Mouse (Mus musculus) T-helper 17 cell (primary cell): ENCODE results near the gene Trmo.

Source experiments
- in situ Hi-C, 2 experiments: fragments of 300-600 bp; cut with MboI, MseI; formaldehyde crosslinking; loops; 1 replicate in 1 of 2; 2 replicates in 1 of 2; pipeline ENCODE4 v1.15.1; 2025; ENCODE audit warnings: high pct_unique_total_duplicates in 2 of 2

Trmo gene

DNA sequence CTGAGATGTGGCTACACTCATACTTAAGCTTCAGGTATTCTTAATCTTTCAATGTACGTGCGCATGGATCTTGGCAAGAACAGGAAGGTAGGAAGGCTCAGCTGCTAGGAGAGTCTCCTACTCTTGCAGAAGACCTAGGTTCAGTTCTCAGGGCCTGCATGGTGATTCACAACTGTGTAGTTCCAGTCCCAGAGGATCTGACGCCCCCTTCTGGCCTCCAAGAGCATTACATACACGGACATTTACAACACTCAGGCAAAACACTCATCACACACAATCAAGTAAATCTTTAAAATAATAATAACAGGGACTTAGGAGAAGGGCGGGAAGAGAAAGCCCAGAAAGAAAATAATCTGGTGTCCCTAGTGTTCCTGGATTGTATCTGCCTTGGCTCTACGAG, 14.8 kb downstream of the Trmo start:
- in situ Hi-C loops: loop anchor here (25.0 kb wide), 1 partner anchor 162 kb away; no protein-coding TSS in a partner anchor

- in situ Hi-C loops: loop anchor here (25.0 kb wide), 1 partner anchor 159 kb away; no protein-coding TSS in a partner anchor
These were observed 18.2 kb downstream of the Trmo start for GRCm38 (mm10) chr4:46371030-46371429.

DNA sequence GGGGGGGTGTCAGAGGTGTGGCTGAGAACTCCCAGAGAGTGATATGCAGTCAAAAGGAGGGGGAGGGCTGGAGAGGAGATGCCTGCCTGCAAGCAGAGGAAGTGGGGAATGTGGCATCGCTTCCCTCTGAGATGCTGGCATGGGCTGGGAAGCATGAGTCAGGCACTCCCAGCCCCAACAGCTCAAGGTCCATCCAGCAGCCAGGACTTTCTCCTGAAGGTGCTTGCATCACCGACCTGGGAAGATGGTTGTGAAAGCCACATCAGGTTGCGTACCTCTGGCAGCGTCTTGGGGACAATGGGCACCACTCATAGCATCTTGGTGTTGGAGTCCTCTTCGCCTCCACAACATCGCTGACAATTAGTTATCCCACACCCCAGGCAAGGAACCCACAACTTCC, 18.8 kb downstream of the Trmo start:
- in situ Hi-C loops: loop anchor here (25.0 kb wide), 1 partner anchor 158 kb away; no protein-coding TSS in a partner anchor

DNA sequence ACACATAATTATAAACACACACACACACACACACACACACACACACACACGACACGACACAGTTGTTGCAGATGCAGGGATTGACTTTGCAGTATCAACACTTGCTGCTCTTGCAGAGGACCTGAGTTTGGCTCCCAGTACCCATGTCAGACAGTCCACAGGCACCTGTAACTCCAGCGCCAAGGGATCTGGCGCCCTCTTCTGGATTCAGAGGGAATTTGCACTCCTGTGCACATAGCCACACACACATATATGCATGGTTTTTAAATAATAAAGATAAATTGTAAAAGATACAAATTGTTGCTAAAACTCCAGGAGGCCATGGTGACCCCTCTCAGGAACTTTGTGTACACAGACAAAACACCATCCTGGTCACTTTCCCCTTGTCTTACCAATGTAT, 20.2 kb downstream of the Trmo start:
- in situ Hi-C loops: loop anchor here (5.0 to 25.0 kb wide), 2 partner anchors 62 to 157 kb away; no protein-coding TSS in a partner anchor

GRCm38 (mm10) chr4:46367487-46367959, 21.7 kb downstream of the Trmo start:
- in situ Hi-C loops: loop anchor here (5.0 to 25.0 kb wide), 2 partner anchors 60 to 155 kb away; no protein-coding TSS in a partner anchor

- in situ Hi-C loops: loop anchor here (25.0 kb wide), 1 partner anchor 152 kb away; no protein-coding TSS in a partner anchor
These were observed 24.9 kb downstream of the Trmo start for GRCm38 (mm10) chr4:46364360-46364759.

DNA sequence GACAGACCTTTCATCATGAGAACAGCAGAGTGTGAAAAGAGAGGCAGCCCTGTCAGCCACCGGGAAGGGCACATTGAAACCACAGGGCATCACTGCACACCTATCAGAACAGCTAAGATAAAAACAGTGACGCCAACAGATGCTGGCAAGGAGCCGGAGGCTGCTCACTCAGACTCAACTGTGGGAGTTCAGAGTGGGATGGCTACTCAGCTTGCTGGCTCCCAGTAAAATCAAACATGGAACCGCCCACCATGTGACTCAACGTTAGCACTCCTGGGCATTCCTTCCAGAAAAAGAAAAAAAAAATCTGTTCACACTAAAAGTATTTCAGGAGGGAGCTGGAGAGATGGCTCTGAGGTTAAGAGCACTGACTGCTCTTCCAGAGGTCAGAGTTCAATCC, 28.0 kb downstream of the Trmo start:
- in situ Hi-C loops: loop anchor here (25.0 kb wide), 1 partner anchor 149 kb away; no protein-coding TSS in a partner anchor

GRCm38 (mm10) chr4:46359539-46360253, 29.5 kb downstream of the Trmo start:
- in situ Hi-C loops: loop anchor here (25.0 kb wide), 1 partner anchor 147 kb away; no protein-coding TSS in a partner anchor

- in situ Hi-C loops: loop anchor here (25.0 kb wide), 1 partner anchor 144 kb away; no protein-coding TSS in a partner anchor
These were observed 32.7 kb downstream of the Trmo start for GRCm38 (mm10) chr4:46356351-46357133.

DNA sequence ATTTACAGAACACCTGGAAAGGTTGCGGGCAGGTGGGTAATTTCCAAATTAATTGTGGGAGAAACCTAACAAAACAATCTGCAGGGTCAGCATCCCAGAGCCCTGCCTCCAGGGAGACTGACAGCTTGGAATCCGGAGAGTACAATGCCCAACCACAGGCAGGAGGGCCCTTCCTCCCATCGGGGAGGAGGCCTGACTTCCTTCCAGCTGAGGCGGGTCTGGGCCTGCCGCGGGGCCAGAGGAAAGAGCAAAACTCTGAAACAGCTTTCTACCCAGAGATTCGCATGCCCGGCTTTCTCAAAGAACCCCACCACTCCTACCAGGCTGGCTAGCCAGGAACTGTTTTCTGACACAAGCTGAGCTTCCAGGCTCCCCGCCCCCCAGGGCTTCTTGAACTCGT, 36.2 kb downstream of the Trmo start:
- in situ Hi-C loops: loop anchor here (25.0 kb wide), 1 partner anchor 141 kb away; no protein-coding TSS in a partner anchor

DNA sequence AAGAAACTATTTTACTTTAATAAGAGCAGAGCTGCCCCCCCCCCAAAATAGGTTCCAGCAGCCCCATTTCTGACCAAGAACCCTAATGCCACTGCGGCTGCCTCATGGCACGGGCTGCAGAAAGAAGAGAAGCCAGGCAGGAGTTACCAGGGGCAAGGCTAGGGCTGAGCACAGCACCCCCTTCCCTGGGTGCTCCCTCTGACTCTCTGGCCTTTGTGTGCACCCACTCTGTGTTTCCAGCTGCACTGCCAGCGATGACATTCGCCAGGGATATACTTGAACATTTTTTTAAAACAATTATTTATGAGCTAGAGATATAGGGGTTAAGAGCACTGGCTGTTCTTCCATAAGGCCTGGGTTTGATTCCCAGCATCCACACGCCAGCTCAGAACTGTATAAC, 39.7 kb downstream of the Trmo start:
- in situ Hi-C loops: no loop called here

GRCm38 (mm10) chr4:46348897-46349296, 40.3 kb downstream of the Trmo start:
- in situ Hi-C loops: no loop called here

DNA sequence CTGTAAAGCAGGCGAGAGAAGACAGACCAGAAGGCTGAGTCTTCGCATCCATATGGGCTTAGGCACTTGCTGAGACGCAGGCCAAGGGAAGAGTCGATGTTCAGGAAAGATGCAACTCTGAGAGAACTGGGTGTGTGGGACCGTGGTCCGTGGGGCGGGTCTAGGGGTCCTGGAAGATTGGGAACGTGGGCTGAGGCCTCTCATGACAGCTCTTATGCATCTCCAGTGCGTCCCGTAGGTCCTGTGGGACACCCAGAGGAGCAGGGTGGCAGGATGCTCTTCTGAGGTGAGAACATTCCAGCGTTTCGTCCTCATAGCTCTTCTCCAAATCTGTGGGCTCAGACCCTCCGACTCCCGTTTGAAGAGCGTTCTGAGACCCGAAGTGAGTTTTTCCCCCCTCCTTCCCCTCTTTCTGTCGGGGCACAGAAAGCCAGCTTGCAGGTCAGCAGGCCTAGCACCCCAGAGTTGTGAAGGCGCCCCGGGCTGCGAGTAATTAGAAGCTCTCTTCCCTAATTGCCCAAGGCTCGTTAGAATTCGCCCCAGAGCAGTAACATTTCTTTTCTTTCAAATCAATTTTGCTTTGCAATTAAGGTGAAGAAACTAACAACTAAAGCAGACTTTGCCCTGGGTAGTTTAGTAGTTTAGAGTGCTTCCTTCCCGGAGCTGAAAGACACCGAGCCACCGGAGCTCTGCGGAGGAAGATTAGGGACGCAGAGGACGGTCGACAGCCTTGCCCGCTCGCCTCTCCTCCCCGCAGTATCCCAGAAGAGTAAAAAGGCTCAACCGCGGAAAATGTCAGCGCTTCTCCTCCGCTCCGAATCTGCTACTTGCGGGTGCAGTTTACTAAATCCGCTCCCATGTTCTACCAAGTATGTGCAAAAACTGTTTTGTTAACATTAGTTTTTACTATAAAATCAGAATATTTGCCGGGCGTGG, 41.4 kb downstream of the Trmo start:
- in situ Hi-C loops: no loop called here

DNA sequence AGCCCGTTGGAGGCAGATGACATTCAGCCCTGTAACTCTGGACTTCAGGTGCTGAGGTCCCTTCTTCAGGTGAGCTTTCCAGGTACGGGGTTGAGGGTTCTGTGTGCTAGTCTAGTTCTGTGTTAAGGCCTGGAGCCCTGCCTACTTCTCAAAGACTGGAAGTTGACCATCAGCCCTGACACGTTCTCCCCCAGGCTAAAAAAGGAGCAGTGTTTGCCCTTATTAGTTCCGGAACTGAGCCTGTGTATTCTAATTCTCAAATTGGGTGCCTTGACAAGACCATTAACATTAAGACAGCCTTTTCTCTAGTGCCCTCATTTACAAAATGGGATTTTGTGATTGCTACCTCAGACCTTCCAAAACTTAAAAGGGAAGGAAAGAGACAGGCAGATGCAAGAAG, 42.1 kb downstream of the Trmo start:
- in situ Hi-C loops: no loop called here

GRCm38 (mm10) chr4:46346221-46346620, 43.0 kb downstream of the Trmo start:
- in situ Hi-C loops: no loop called here

GRCm38 (mm10) chr4:46345773-46346100, 43.5 kb downstream of the Trmo start:
- in situ Hi-C loops: no loop called here

DNA sequence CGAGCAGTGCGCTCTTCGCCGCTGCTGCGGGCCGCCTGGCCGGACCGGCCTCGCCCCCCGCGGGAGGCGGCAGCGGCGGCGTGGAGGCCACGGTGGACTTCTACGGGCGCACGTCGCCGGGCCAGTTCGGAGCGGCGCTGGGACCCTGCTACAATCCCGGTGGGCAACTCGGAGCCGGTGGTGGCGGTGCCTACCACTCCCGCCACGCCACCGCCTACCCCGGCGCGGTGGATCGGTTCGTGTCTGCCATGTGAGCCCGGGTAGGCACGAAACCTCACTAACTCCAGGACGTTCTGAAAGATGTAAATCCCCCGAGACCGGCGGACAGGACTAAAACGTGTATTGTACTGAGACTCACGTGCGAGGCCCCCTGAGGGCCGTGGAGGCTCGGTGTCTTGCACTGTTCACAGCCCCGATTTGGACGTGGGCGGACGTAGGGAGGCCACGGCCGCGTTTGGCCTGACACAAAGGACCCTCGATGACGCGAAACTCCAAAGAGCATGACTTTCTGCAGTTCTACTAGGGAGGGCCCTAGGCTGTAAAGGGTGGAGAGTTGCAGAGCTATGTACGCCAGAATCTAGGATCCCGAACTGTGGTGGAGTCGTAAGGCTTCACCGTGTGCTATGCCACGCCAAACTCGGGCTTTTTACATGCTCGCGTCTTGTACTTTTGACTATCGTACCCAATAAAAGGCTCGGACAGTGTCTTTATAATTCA, 44.0 kb downstream of the Trmo start:
- in situ Hi-C loops: no loop called here

DNA sequence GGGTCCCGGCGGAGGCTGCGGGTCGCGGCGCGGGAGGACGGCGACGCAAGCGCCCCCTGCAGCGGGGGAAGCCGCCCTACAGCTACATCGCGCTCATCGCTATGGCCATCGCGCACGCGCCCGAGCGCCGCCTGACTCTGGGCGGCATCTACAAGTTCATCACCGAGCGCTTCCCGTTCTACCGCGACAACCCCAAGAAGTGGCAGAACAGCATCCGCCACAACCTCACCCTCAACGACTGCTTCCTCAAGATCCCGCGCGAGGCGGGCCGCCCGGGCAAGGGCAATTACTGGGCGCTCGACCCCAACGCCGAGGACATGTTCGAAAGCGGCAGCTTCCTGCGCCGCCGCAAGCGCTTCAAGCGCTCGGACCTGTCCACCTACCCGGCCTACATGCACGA, 44.9 kb downstream of the Trmo start:
- in situ Hi-C loops: no loop called here

DNA sequence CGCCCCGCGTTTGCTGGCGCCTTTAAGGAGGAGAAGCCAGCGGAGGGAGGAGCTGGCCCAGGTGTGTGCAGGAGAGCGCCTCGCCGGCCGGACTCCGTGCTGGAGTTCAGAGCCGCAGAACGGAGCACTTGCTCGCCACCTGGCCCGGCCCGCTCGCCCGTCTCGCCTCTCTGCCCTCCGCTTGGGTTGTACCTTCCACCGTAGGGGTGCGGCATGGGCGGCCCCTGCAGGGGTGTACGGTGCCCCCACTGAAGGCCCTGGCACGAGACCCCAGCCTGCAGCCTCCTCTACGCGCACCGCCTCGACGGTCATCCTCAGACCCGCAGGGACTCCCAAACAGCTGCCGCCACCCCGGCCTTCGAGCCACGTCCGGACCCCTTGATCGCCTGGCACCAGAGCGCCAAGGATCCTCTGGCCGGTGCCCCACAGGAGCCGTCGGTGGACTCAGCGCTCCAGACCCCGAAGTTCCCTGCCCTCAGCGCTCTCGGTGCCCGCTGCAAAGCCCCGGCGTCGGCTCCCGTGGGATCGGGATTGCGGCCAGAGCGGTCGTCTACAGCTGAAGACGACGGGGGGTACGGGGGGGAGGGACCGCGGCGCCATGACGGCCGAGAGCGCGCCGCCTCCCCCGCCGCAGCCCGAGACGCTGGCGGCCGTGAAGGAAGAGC, 45.5 kb downstream of the Trmo start, which contains the start of gene Foxe1:
TSS of gene Foxe1 (plus strand) at position 14 of the 665 bp plus-strand sequence.
- in situ Hi-C loops: no loop called here
